Mouse (Mus musculus) stomach, postnatal 0 days (tissue): ENCODE data around the gene Cep70. TPM values are rescaled to one million over a fixed set of nuclear protein-coding genes. Genes with fewer than 3 reads are reported as not detected.

ENCODE experiments used
- ATAC-seq: fragments of 200-750 bp; cut with Nextera tagmentation; 2 replicates; pipeline ENCODE4 v1.8.0; 2017; ENCODE audit not compliant: low FRiP score, low TSS enrichment
- DNase-seq: peaks from one replicate; pipeline ENCODE4 v3.0.0-alpha.2; 2016; ENCODE audit warnings: low spot score
- H3K27ac ChIP-seq: fragments of 300-500 bp; sonication (generic); replicated peaks from 2 replicates; pipeline ENCODE4 v1.5.1; 2014; ENCODE audit warnings: mild to moderate bottlenecking, control low read depth
- H3K27me3 ChIP-seq: fragments of 300-500 bp; sonication (generic); 2 replicates; pipeline ENCODE4 v1.6.1; 2014; ENCODE audit warnings: low read length; ENCODE audit not compliant: control insufficient read depth, insufficient read depth
- H3K36me3 ChIP-seq: fragments of 300-500 bp; sonication (generic); 2 replicates; pipeline ENCODE4 v1.6.1; 2014; ENCODE audit warnings: low read length, mixed read lengths; ENCODE audit not compliant: control insufficient read depth, insufficient read depth
- H3K4me1 ChIP-seq: fragments of 300-500 bp; sonication (generic); replicated peaks from 2 replicates; pipeline ENCODE4 v1.6.1; 2014; ENCODE audit warnings: antibody characterized with exemption; ENCODE audit not compliant: control insufficient read depth, insufficient read depth
- H3K4me2 ChIP-seq: fragments of 300-500 bp; sonication (generic); replicated peaks from 2 replicates; pipeline ENCODE4 v1.6.1; 2014; ENCODE audit warnings: low read depth, mild to moderate bottlenecking, control low read depth, moderate library complexity
- H3K4me3 ChIP-seq: fragments of 300-500 bp; sonication (generic); 2 replicates; pipeline ENCODE4 v1.5.1; 2014; ENCODE audit warnings: low read depth, low read length, control low read depth
- H3K9ac ChIP-seq: fragments of 300-500 bp; sonication (generic); 2 replicates; pipeline ENCODE4 v1.6.1; 2014; ENCODE audit warnings: mild to moderate bottlenecking, low read length, control low read depth, mixed read lengths
- H3K9me3 ChIP-seq: fragments of 300-500 bp; sonication (generic); 2 replicates; pipeline ENCODE4 v1.6.1; 2016; ENCODE audit warnings: low read length; ENCODE audit not compliant: control insufficient read depth
- CTCF ChIP-seq: IDR thresholded peaks from 2 replicates; pipeline ENCODE4 v1.5.1; 2016; ENCODE audit warnings: antibody characterized with exemption, low read depth, mild to moderate bottlenecking, moderate library complexity
- EP300 ChIP-seq: optimal IDR thresholded peaks from 2 replicates; pipeline ENCODE3; 2016; ENCODE audit warnings: antibody characterized with exemption
- WGBS: fragments of 180-500 bp; shearing (Covaris S2); extraction: QIAGEN DNeasy Blood & Tissue Kit; methylation state at CpG from one replicate; pipeline ENCODE4 v1.1.7; 2014; 5-methylcytosine and 5-hydroxymethylcytosine counted together
- polyA plus RNA-seq: library from polyadenylated mRNA; unstranded; fragments of >200 nt; fragmentation: Nextera tagmentation; extraction: Ambion mirVana; gene quantifications from 2 replicates; pipeline ENCODE4 v1.2.1, GENCODE M21; 2015

Cep70 gene
- polyA plus RNA-seq, 1 experiment from 2014 or later, result 13.3 TPM

DNA sequence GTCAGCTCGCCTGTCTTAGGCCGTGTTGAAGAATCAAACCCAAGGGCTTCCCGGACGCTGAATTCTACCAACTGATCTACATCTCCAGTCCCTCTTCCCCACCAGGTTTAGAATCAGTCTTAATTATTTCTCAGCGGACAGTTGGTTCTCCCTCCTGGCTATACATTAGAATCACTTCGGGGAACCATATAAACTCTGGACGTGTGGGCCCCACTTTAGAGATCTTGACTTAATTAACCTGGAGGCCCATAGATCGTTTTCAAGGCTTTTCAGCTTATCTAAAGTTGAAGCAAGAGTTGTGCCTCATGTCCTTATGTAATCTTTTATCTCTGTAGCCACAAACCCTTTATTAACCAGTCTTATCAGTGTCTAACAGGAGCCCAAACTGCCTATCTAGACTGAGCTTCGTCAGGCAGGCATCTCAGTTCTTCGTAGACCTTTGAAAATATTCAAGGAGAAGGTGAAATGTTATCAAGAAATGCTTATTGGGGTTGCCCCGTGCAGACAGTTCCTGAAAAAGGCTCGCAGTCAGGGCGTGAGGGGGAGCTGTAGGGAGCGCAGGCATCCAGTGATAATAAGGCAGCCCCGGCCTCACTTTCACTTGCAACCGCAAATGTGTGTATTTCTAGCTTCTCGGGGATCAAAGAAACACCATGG lies 506 bp upstream of the Cep70 start:
- ATAC-seq (no peak), DNase-seq (no peak)
- Histone ChIP-seq H3K27me3 (no peaks in the 10 kb centered on the region), H3K4me1 (0 out of 2 replicates have a peak, but pooled peaks cover 3% of the 10 kb centered on the region), H3K9me3 (no peaks in the 10 kb centered on the region), H3K9ac (no peak overlapping the region; the same call in 1 of the 2 replicates), H3K4me2 (peak overlapping the region; percentile 58), H3K4me3 (peak overlapping the region; percentile 87), H3K27ac (no peak overlapping the region), H3K36me3 (no peaks in the 10 kb centered on the region)
- TF ChIP-seq CTCF (no peak; the same call in 1 of the 2 replicates), EP300 (no peak)
- WGBS, result 9% methylated on average over 17 of the region's 17 CpGs

GRCm38 (mm10) chr9:99243895-99244293 lies 727 bp downstream of the Cep70 start:
- peak overlapping the region; percentile 58 for H3K4me2 ChIP-seq
- H3K36me3 ChIP-seq, result no peaks in the 10 kb centered on the region
- H3K27ac ChIP-seq, result peak overlapping the region; percentile 67
- 5% methylated on average over 10 of the region's 10 CpGs for WGBS
- TF ChIP-seq EP300 (no peak), CTCF (no peak)
- no peak for ATAC-seq
- 0 out of 2 replicates have a peak, but pooled peaks cover 3% of the 10 kb centered on the region for H3K4me1 ChIP-seq
- no peaks in the 10 kb centered on the region for H3K9me3 ChIP-seq
- peak overlapping the region; percentile 87 for H3K4me3 ChIP-seq
- H3K27me3 ChIP-seq, result no peaks in the 10 kb centered on the region
- no peak for DNase-seq
- H3K9ac ChIP-seq, result peak overlapping the region; percentile 70

- Histone ChIP-seq H3K27ac (no peak overlapping the region), H3K9ac (no peak overlapping the region), H3K27me3 (no peaks in the 10 kb centered on the region), H3K4me1 (no peaks in the 10 kb centered on the region), H3K9me3 (no peaks in the 10 kb centered on the region), H3K4me3 (no peak overlapping the region), H3K4me2 (no peak overlapping the region), H3K36me3 (no peaks in the 10 kb centered on the region)
- DNase-seq, result peak; percentile 35
- TF ChIP-seq CTCF (no peak), EP300 (no peak)
- ATAC-seq, result no peak
- 69% methylated on average over 8 of the region's 8 CpGs for WGBS
These were observed 5.1 kb downstream of the Cep70 start for GRCm38 (mm10) chr9:99248304-99248703.

GRCm38 (mm10) chr9:99248906-99249305 lies 5.7 kb downstream of the Cep70 start:
- no peak for ATAC-seq
- Histone ChIP-seq H3K36me3 (no peaks in the 10 kb centered on the region), H3K9ac (no peak overlapping the region), H3K27ac (no peak overlapping the region), H3K9me3 (no peaks in the 10 kb centered on the region), H3K4me3 (no peak overlapping the region), H3K4me2 (no peak overlapping the region), H3K4me1 (no peaks in the 10 kb centered on the region), H3K27me3 (no peaks in the 10 kb centered on the region)
- DNase-seq, result no peak
- no peak for TF ChIP-seq EP300
- no peak for TF ChIP-seq CTCF
- 92% methylated on average over 4 of the region's 4 CpGs for WGBS

GRCm38 (mm10) chr9:99253861-99254260 lies 10.7 kb downstream of the Cep70 start:
- ATAC-seq, result no peak

DNA sequence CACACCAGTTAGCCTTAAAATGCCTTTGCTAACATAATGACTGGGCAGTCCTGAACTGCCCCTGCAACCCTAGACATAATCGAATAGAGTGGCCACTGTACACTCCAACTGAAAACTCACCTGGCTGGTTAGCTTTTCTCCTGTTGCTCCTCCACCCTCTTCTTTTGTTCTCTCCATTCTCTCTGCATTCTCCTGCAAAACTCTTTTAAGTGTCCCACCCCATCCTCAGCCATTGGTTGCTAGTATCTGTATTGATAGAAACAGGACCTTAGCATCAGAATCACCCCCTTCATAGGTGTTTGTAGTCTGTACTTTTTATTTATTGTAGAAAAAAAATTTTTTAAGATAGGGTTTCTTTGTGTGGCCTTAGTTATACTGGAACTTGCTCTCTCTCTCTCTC lies 13.0 kb downstream of the Cep70 start:
- H3K9me3 ChIP-seq, result no peaks in the 10 kb centered on the region
- no peaks in the 10 kb centered on the region for H3K27me3 ChIP-seq
- no peaks in the 10 kb centered on the region for H3K4me1 ChIP-seq
- no peak overlapping the region for H3K4me3 ChIP-seq
- DNase-seq, result no peak
- no peak overlapping the region for H3K9ac ChIP-seq
- WGBS, result 73% methylated on average over 1 of the region's 1 CpGs
- H3K27ac ChIP-seq, result no peak overlapping the region
- no peaks in the 10 kb centered on the region for H3K36me3 ChIP-seq
- ATAC-seq, result no peak
- H3K4me2 ChIP-seq, result no peak overlapping the region
- no peak for TF ChIP-seq EP300
- no peak for TF ChIP-seq CTCF

More at GRCm38 (mm10) chr9:99253861-99254260, 10.7 kb downstream of the Cep70 start:
- no peak for TF ChIP-seq CTCF
- TF ChIP-seq EP300, result no peak
- Histone ChIP-seq H3K27me3 (no peaks in the 10 kb centered on the region), H3K27ac (no peak overlapping the region), H3K36me3 (no peaks in the 10 kb centered on the region), H3K9ac (no peak overlapping the region), H3K4me2 (no peak overlapping the region), H3K4me3 (no peak overlapping the region), H3K9me3 (no peaks in the 10 kb centered on the region), H3K4me1 (no peaks in the 10 kb centered on the region)
- 69% methylated on average over 10 of the region's 10 CpGs for WGBS
- no peak for DNase-seq
